Mouse (Mus musculus): ENCODE data around the gene Ambra1. TPM values are rescaled to one million over a fixed set of nuclear protein-coding genes. Genes with fewer than 3 reads are reported as not detected.
"Not testable (repeated sequence)": the region's sequence is repeated elsewhere in the genome, so short reads cannot be mapped to it uniquely, and the experiment has no call there.

The Ambra1 gene
- polyA plus RNA-seq, 1 experiment = 31.3 TPM

DNA sequence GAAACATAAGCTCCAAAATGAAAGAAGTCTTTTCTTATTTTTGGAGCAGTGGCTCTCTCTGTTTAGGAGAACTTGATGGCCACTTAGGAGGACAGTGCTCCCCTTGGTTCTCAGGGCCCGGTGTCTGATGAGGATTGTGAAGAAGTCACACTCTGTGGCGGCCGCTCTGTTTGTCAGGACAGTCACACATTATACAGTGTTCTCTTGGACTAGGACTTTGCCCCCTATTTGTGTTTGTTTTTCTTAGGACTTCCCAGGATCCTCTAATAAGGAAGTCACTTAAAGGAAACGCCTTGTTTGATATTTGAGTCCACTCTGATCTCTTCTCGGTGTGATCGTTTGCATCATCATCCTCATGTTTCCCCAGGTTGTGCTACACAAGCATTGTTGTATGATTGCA, 11.7 kb upstream of the Ambra1 start:
- Histone ChIP-seq H3K4me1 (ENCODE audit: control insufficient read depth, insufficient read depth, low read length) (no peaks in the 10 kb centered on the region), H3K36me3 (ENCODE audit: control insufficient read depth, insufficient read depth, low read length) (peaks cover 1% of the 10 kb centered on the region; the same call in 1 of the 2 replicates), H3K27me3 (ENCODE audit: control insufficient read depth, insufficient read depth, low read length) (no peaks in the 10 kb centered on the region), H3K4me3 (ENCODE audit: control insufficient read depth, low read depth, low read length) (no peak overlapping the region), H3K27ac (ENCODE audit: control insufficient read depth, insufficient read depth, low read depth, low read length) (no peak overlapping the region)
- TF ChIP-seq POLR2A (IDR thresholded peaks at IDR 0.05; ENCODE audit: control insufficient read depth, low read depth, low read length) (no peak), CTCF (IDR thresholded peaks at IDR 0.05; ENCODE audit: control insufficient read depth, insufficient read depth, insufficient replicate concordance, low read depth, low read length) (no peak)

DNA sequence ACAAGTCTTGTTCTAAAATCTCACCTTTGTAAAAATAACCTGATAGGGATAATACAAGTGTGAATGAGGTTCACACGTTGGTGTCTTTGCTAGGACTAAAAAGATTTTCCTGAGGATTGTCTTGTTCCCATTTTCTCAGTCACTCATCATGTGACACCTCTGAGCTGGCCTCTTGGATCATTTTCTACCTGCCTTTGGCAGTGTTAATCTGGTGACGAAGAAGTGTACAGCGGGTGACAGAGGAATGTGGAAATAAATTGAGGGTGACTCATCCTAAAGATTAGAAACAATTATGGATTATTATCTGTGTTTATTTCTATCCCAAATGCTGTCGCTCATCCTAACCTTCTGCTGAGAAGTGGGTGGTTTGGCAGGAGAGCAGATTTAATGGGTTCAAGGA, 6.6 kb upstream of the Ambra1 start:
- no peak overlapping the region for H3K4me3 ChIP-seq (ENCODE audit: control insufficient read depth, low read depth, low read length)
- peaks cover 1% of the 10 kb centered on the region; the same call in 1 of the 2 replicates for H3K36me3 ChIP-seq (ENCODE audit: control insufficient read depth, insufficient read depth, low read length)
- H3K4me1 ChIP-seq (ENCODE audit: control insufficient read depth, insufficient read depth, low read length) = no peaks in the 10 kb centered on the region
- no peak overlapping the region for H3K27ac ChIP-seq (ENCODE audit: control insufficient read depth, insufficient read depth, low read depth, low read length)
- no peaks in the 10 kb centered on the region for H3K27me3 ChIP-seq (ENCODE audit: control insufficient read depth, insufficient read depth, low read length)
- TF ChIP-seq POLR2A (IDR thresholded peaks at IDR 0.05; ENCODE audit: control insufficient read depth, low read depth, low read length) (no peak), CTCF (IDR thresholded peaks at IDR 0.05; ENCODE audit: control insufficient read depth, insufficient read depth, insufficient replicate concordance, low read depth, low read length) (no peak)

DNA sequence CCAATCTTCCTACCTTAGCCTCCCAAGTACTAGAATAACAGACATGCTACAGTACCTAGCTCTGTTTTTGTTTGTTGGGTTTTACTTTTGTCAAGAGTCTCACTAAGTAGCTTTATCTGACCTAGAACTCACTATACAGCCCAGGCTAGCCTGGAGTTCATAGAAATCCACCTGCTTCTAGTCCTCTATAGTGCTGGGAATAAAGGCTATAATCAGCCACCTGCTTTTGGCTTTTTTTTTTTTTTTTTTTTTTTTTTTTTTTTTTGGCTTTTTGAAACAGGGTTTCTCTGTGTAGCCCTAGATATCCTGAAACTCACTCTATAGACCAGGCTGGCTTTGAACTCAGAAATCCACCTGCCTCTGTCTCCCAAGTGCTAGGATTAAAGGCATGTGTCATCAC, 6.0 kb upstream of the Ambra1 start:
- TF ChIP-seq POLR2A (IDR thresholded peaks at IDR 0.05; ENCODE audit: control insufficient read depth, low read depth, low read length) (no peak), CTCF (IDR thresholded peaks at IDR 0.05; ENCODE audit: control insufficient read depth, insufficient read depth, insufficient replicate concordance, low read depth, low read length) (no peak)
- Histone ChIP-seq H3K27ac (ENCODE audit: control insufficient read depth, insufficient read depth, low read depth, low read length) (no peak overlapping the region), H3K36me3 (ENCODE audit: control insufficient read depth, insufficient read depth, low read length) (peaks cover 1% of the 10 kb centered on the region; the same call in 1 of the 2 replicates), H3K4me1 (ENCODE audit: control insufficient read depth, insufficient read depth, low read length) (no peaks in the 10 kb centered on the region), H3K4me3 (ENCODE audit: control insufficient read depth, low read depth, low read length) (no peak overlapping the region), H3K27me3 (ENCODE audit: control insufficient read depth, insufficient read depth, low read length) (no peaks in the 10 kb centered on the region)

DNA sequence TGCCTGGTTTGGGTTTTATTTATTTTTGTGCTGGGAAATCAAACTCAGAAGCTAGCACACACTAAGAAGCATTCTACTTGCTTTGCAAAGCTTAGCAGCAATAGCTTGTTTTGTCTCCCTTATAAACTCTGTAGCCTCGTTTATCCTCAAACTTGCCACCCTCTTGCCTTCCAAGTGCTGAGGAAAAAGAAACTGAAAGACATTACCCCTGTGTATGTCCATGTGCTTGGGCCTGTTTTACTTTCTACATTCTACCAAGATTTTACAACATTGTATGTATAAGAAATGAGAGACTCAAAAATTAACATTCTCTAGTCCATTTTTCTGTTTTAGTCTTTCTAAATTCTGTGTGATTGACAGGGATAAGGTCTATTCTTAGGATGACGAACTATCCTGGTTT, 5.2 kb upstream of the Ambra1 start:
- Histone ChIP-seq H3K4me3 (ENCODE audit: control insufficient read depth, low read depth, low read length) (no peak overlapping the region), H3K27ac (ENCODE audit: control insufficient read depth, insufficient read depth, low read depth, low read length) (no peak overlapping the region), H3K36me3 (ENCODE audit: control insufficient read depth, insufficient read depth, low read length) (peaks cover 1% of the 10 kb centered on the region; the same call in 1 of the 2 replicates), H3K27me3 (ENCODE audit: control insufficient read depth, insufficient read depth, low read length) (no peaks in the 10 kb centered on the region), H3K4me1 (ENCODE audit: control insufficient read depth, insufficient read depth, low read length) (no peaks in the 10 kb centered on the region)
- TF ChIP-seq POLR2A (IDR thresholded peaks at IDR 0.05; ENCODE audit: control insufficient read depth, low read depth, low read length) (no peak), CTCF (IDR thresholded peaks at IDR 0.05; ENCODE audit: control insufficient read depth, insufficient read depth, insufficient replicate concordance, low read depth, low read length) (no peak)

DNA sequence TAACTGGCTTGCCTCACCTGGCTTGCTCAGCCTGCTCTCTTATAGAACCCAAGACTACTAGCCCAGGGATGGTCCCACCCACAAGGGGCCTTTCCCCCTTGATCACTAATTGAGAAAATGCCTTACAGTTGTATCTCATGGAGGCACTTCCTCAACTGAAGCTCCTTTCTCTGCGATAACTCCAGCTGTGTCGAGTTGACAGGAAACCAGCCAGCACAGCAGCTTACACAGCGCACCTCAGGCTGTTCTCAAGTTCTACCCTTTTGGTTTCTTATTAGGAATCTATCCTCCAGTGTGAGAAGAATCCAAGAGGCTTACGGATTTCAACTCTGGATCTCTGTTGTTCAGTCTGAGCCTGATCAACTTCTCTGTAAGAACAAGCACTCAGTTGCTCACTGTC, 4.5 kb upstream of the Ambra1 start:
- not testable (repeated sequence) for H3K36me3 ChIP-seq (ENCODE audit: control insufficient read depth, insufficient read depth, low read length); H3K4me3 ChIP-seq (ENCODE audit: control insufficient read depth, low read depth, low read length); H3K27ac ChIP-seq (ENCODE audit: control insufficient read depth, insufficient read depth, low read depth, low read length); H3K4me1 ChIP-seq (ENCODE audit: control insufficient read depth, insufficient read depth, low read length); H3K27me3 ChIP-seq (ENCODE audit: control insufficient read depth, insufficient read depth, low read length)

DNA sequence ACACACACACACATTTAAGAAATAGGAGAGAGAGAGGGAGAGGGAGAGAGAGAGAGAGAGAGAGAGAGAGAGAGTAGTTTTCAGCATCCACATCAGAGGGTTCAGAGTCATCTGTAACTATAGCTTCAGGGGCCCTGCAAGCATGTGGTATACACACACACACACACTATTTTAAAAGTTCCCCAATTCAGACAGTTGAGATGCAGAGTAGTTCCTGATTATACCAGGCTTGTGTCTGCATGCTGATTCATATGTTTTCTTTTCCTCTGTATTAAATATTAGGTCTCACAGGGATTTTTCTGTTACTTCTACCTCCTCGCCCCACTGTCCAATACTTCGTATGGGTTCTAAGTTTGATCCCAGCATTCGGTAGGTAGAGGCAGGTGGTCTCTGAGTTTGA, 2.9 kb upstream of the Ambra1 start:
- Histone ChIP-seq H3K4me1 (ENCODE audit: control insufficient read depth, insufficient read depth, low read length) (peaks cover 2% of the 10 kb centered on the region; the same call in 1 of the 2 replicates), H3K27me3 (ENCODE audit: control insufficient read depth, insufficient read depth, low read length) (no peaks in the 10 kb centered on the region), H3K27ac (ENCODE audit: control insufficient read depth, insufficient read depth, low read depth, low read length) (no peak overlapping the region), H3K4me3 (ENCODE audit: control insufficient read depth, low read depth, low read length) (no peak overlapping the region), H3K36me3 (ENCODE audit: control insufficient read depth, insufficient read depth, low read length) (no peaks in the 10 kb centered on the region)
- no peak for TF ChIP-seq CTCF (IDR thresholded peaks at IDR 0.05; ENCODE audit: control insufficient read depth, insufficient read depth, insufficient replicate concordance, low read depth, low read length)
- TF ChIP-seq POLR2A (IDR thresholded peaks at IDR 0.05; ENCODE audit: control insufficient read depth, low read depth, low read length) = no peak

DNA sequence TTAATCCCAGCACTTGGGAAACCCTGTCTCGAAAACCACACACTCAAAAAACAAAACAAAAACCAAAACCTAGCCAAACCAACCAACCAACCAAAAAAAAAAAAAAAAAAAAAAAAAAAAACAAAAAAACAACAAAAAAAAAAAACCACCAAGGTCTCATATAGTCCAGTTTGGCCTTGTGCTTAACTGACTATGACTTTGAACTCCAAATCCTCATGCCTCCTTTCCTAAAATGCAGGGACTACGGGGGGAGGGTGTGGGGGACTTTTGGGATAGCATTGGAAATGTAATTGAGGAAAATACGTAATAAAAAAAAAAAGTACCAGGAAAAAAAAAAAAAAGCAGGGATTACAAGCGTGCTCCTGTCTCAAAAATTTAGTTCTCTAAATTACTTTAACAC, 363 bp upstream of the Ambra1 start:
- Histone ChIP-seq H3K4me3 (ENCODE audit: control insufficient read depth, low read depth, low read length) (peak overlapping the region; percentile 97), H3K4me1 (ENCODE audit: control insufficient read depth, insufficient read depth, low read length) (peaks cover 2% of the 10 kb centered on the region; the same call in 1 of the 2 replicates), H3K27ac (ENCODE audit: control insufficient read depth, insufficient read depth, low read depth, low read length) (no peak overlapping the region), H3K36me3 (ENCODE audit: control insufficient read depth, insufficient read depth, low read length) (no peaks in the 10 kb centered on the region), H3K27me3 (ENCODE audit: control insufficient read depth, insufficient read depth, low read length) (no peaks in the 10 kb centered on the region)
- TF ChIP-seq POLR2A (IDR thresholded peaks at IDR 0.05; ENCODE audit: control insufficient read depth, low read depth, low read length) (no peak), CTCF (IDR thresholded peaks at IDR 0.05; ENCODE audit: control insufficient read depth, insufficient read depth, insufficient replicate concordance, low read depth, low read length) (no peak)

DNA sequence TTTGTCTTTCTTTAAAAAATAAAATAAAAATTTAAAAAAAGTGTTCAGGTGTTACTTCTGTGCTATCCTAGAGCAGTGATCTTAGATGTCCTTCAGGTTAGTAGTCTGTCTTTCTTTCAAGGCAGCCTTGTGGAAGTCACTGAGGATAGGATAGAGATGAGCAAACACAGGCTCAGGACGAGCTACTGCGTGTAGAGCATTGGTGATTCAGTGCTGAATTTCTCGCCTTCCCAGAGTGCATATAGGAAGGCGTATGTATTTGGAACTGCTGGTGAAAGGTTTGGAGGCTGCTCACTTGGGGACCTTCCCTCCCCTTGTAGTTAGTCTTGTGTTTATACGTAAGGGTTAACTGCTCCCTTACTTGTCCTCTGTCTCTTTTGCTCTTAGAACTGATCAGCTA, 5.3 kb downstream of the Ambra1 start:
- no peaks in the 10 kb centered on the region for H3K36me3 ChIP-seq (ENCODE audit: control insufficient read depth, insufficient read depth, low read length)
- H3K27ac ChIP-seq (ENCODE audit: control insufficient read depth, insufficient read depth, low read depth, low read length) = no peak overlapping the region
- no peaks in the 10 kb centered on the region for H3K27me3 ChIP-seq (ENCODE audit: control insufficient read depth, insufficient read depth, low read length)
- peaks cover 2% of the 10 kb centered on the region; the same call in 1 of the 2 replicates for H3K4me1 ChIP-seq (ENCODE audit: control insufficient read depth, insufficient read depth, low read length)
- no peak overlapping the region for H3K4me3 ChIP-seq (ENCODE audit: control insufficient read depth, low read depth, low read length)
- TF ChIP-seq POLR2A (IDR thresholded peaks at IDR 0.05; ENCODE audit: control insufficient read depth, low read depth, low read length) (no peak), CTCF (IDR thresholded peaks at IDR 0.05; ENCODE audit: control insufficient read depth, insufficient read depth, insufficient replicate concordance, low read depth, low read length) (no peak)
